In the genomic region with DNA sequence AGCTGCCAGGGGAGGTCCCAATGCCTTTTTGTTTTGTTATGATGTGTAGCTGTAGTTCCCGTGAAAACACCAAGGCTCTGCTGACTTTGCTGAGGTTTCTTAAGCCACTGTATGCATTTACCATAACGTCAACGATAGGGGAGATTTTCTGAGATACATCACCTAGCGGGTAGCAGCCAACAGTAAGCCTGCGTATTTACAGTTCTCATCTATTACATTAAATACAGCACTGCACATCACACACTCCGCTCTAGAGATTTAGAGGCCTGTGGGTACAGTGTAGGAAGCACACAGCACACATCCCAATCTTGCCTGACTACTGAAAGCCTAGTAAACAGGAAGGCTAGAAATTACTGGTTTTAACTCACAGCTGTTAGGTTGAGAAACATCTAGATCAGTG, we compare ENCODE assay signal across 10 mouse cellular contexts. TPM values are rescaled to one million over a fixed set of nuclear protein-coding genes. Genes with fewer than 3 reads are reported as not detected.
DNase-seq lines count a peak whose midpoint lies in the region; ATAC-seq and TF ChIP-seq lines count a peak whose summit lies in the region.
"Had no signal": no experiment of that assay in that cellular context is flagged by ENCODE, and none has a peak within 500 bp of the region (broad histone marks: within the 10 kb centered on the region; RNA-seq: fewer than 3 reads in every experiment).

No protein-coding gene starts in this region.

- peaks cover 65% of the 10 kb centered on the region for H3K27me3 ChIP-seq in hindbrain, embryonic 10.5 days (ENCODE audit: insufficient read depth, poor library complexity, severe bottlenecking)
- no peaks in the 10 kb centered on the region for H3K27me3 ChIP-seq in midbrain, postnatal 0 days (ENCODE audit: insufficient read depth, low read length)

- H3K27ac ChIP-seq in layer of hippocampus, adult 2 months = peak overlapping the region; percentile 99
- H3K27ac ChIP-seq in hindbrain, embryonic 10.5 days = peak overlapping the region; percentile 78
- peak overlapping the region; percentile 96 for H3K27ac ChIP-seq in midbrain, postnatal 0 days (ENCODE audit: low read depth, low read length)
- H3K27ac ChIP-seq: liver, embryonic 14.5 days had no signal

- H3K4me2 ChIP-seq in midbrain, postnatal 0 days (ENCODE audit: low read depth, low read length, poor library complexity, severe bottlenecking) = peak overlapping the region; percentile 77

- ATAC-seq in midbrain, postnatal 0 days (ENCODE audit: low FRiP score) = no peak

- peak overlapping the region; percentile 81 for H3K9ac ChIP-seq in midbrain, postnatal 0 days (replicated peaks; ENCODE audit: low read length, poor library complexity, severe bottlenecking)
- H3K9ac ChIP-seq: liver, embryonic 14.5 days had no signal

- H3K36me3 ChIP-seq in hindbrain, embryonic 10.5 days = no peaks in the 10 kb centered on the region
- H3K36me3 ChIP-seq in midbrain, postnatal 0 days (ENCODE audit: insufficient read depth, low read length) = no peaks in the 10 kb centered on the region

- no peaks in the 10 kb centered on the region for H3K9me3 ChIP-seq in hindbrain, embryonic 10.5 days
- H3K9me3 ChIP-seq in midbrain, postnatal 0 days (ENCODE audit: low read length) = no peaks in the 10 kb centered on the region

- H3K4me3 ChIP-seq in layer of hippocampus, adult 2 months = peak overlapping the region; percentile 66
- H3K4me3 ChIP-seq in hindbrain, embryonic 10.5 days = peak overlapping the region; percentile 49
- peak overlapping the region; percentile 58 for H3K4me3 ChIP-seq in midbrain, postnatal 0 days (ENCODE audit: low read depth, low read length)

- TF ChIP-seq CTCF in layer of hippocampus, adult 2 months (conservative IDR thresholded peaks at IDR 0.05) = no peak
- peak; percentile 10; the same call in 1 of the 2 replicates for TF ChIP-seq CTCF in midbrain, postnatal 0 days (IDR thresholded peaks at IDR 0.05)

- 3% methylated on average over 6 of the region's 6 CpGs for WGBS in hindbrain, embryonic 10.5 days
- WGBS in midbrain, postnatal 0 days = 2% methylated on average over 6 of the region's 6 CpGs

- no peak for DNase-seq in layer of hippocampus, adult 2 months (ENCODE audit: low spot score in 2 of 2)
- no peak for DNase-seq in layer of hippocampus, postnatal 25 days (ENCODE audit: extremely low spot score in 1 of 2, low spot score in 1 of 2)
- peak; percentile 22 for DNase-seq in embryo, embryonic 11 days
- peak; percentile 13 for DNase-seq in hindbrain, embryonic 10.5 days (ENCODE audit: low spot score)
- DNase-seq in midbrain, postnatal 0 days (ENCODE audit: low spot score) = peak; percentile 54
- no peak for DNase-seq in testis, postnatal 10 days (ENCODE audit: low spot score)
- no peak for DNase-seq in right cerebral cortex, postnatal 36 days (ENCODE audit: low spot score in 2 of 2)
- no peak for DNase-seq in adrenal gland, adult 8-10 months
- DNase-seq: heart, postnatal 10 days had no signal

- peaks cover 58% of the 10 kb centered on the region for H3K4me1 ChIP-seq in hindbrain, embryonic 10.5 days (replicated peaks)
- H3K4me1 ChIP-seq in midbrain, postnatal 0 days (ENCODE audit: insufficient read depth, low read length) = peaks cover 4% of the 10 kb centered on the region; the same call in 1 of the 2 replicates

RNA-seq across cellular contexts. Expression of a gene that starts 6.1 kb away (rescaled TPM):
- total RNA-seq in layer of hippocampus, adult 2 months (2021) = 100 to 1,000 TPM; 228 to 229 TPM
- total RNA-seq in layer of hippocampus, postnatal 25 days (2021) = 100 to 1,000 TPM; 202 to 240 TPM
- 3.5 and 12.1 TPM in 2 replicates for polyA plus RNA-seq in hindbrain, embryonic 10.5 days (2016; fragmentation: Nextera tagmentation; extraction: Ambion mirVana)
- 104 and 130 TPM in 2 replicates for total RNA-seq in midbrain, postnatal 0 days (2014; rRNA removed)
- polyA plus RNA-seq in midbrain, postnatal 0 days (2015; fragmentation: Nextera tagmentation; extraction: Ambion mirVana) = 208 and 223 TPM in 2 replicates
- total RNA-seq in adrenal gland, adult 8-10 months (2022) = 1 to 10 TPM; 3.1 to 5.1 (median 4.0) TPM
- polyA plus RNA-seq: liver, embryonic 14.5 days had no signal

Comparison
In these comparisons a context has a peak if more than half of its experiments do, and no peak if none do; other contexts are left out.
1. DNase-seq: peak in embryo, embryonic 11 days (single experiment), hindbrain, embryonic 10.5 days (single experiment) and midbrain, postnatal 0 days (single experiment); none in layer of hippocampus, adult 2 months (0 of 2), layer of hippocampus, postnatal 25 days (0 of 2), testis, postnatal 10 days (single experiment), right cerebral cortex, postnatal 36 days (0 of 2) and adrenal gland, adult 8-10 months (single experiment).
2. RNA of a gene that starts 6.1 kb away (total RNA-seq): 202 to 240 TPM in layer of hippocampus, postnatal 25 days, 228 to 229 TPM in layer of hippocampus, adult 2 months and 104 to 130 TPM in midbrain, postnatal 0 days; 3.1 to 5.1 TPM in adrenal gland, adult 8-10 months; every median in the first group is over 10 times any median in the second.
3. Peak in every context shown above with its lines, with median percentiles within 50 percentile points of each other: H3K27ac ChIP-seq and H3K4me3 ChIP-seq.